Mouse (Mus musculus) subcutaneous adipose tissue, adult 2 months (tissue): ENCODE data around the gene Syt3. TPM values are rescaled to one million over a fixed set of nuclear protein-coding genes. Genes with fewer than 3 reads are reported as not detected.

Experiments
- polyA plus RNA-seq: library from polyadenylated mRNA; depleted of rRNA; stranded (reverse); fragments of >200 nt; gene quantifications from 2 replicates; pipeline ENCODE4 v1.2.3, GENCODE M21; 2012; ENCODE audit warnings: low replicate concordance; rRNA removed

The Syt3 gene
- 4.7 and 5.8 TPM in 2 replicates for polyA plus RNA-seq

GRCm38 (mm10) chr7:44383980-44384715 is at the start of gene Syt3:
Syt3 (plus strand) TSS chr7:44384102.

GRCm38 (mm10) chr7:44385720-44386119 is 1.8 kb downstream of the Syt3 start, which contains the start of gene 1700008O03Rik:
1700008O03Rik (minus strand) TSS chr7:44385820.

GRCm38 (mm10) chr7:44428968-44429521 is 45.1 kb downstream of the Syt3 start, which contains the start of gene Lrrc4b:
Lrrc4b (plus strand) TSS chr7:44429018.

Other genes with a start within 250 kb of the Syt3 start
- not detected in 2 replicates for gene Klk1b16, start 247.3 kb upstream of the Syt3 start, polyA plus RNA-seq
- not detected in 2 replicates for gene Klk1b24, start 195.9 kb upstream of the Syt3 start, polyA plus RNA-seq
- gene Klk1b3, start 185.9 kb upstream of the Syt3 start, polyA plus RNA-seq = not detected in 2 replicates
- not detected in 2 replicates for gene Klk1b4, start 176.7 kb upstream of the Syt3 start, polyA plus RNA-seq
- gene Klk1b5, start 168.2 kb upstream of the Syt3 start, polyA plus RNA-seq = not detected in 2 replicates
- gene Klk1, start 158.7 kb upstream of the Syt3 start, polyA plus RNA-seq = 0.50 and 2.1 TPM in 2 replicates
- gene Gm36864, start 147.9 kb upstream of the Syt3 start, polyA plus RNA-seq = not detected in 2 replicates
- 1.2 and 1.4 TPM in 2 replicates for gene 1700028J19Rik, start 137.4 kb upstream of the Syt3 start, polyA plus RNA-seq
- gene 2410002F23Rik, start 137.4 kb upstream of the Syt3 start, polyA plus RNA-seq = 57.6 and 167 TPM in 2 replicates
- gene Acp4, start 126.7 kb upstream of the Syt3 start, polyA plus RNA-seq = not detected in 2 replicates
- 1.4 TPM in 1 of 2 replicates, not detected in the other for gene Gm15517, start 122.7 kb upstream of the Syt3 start, polyA plus RNA-seq
- 5.1 and 8.4 TPM in 2 replicates for gene Clec11a, start 77.2 kb upstream of the Syt3 start, polyA plus RNA-seq
- 0.39 and 2.3 TPM in 2 replicates for gene Shank1, start 73.8 kb upstream of the Syt3 start, polyA plus RNA-seq
- gene 1700008O03Rik, start 1.7 kb downstream of the Syt3 start, polyA plus RNA-seq = 0.24 and 1.2 TPM in 2 replicates
- 0.97 and 19.6 TPM in 2 replicates for gene Lrrc4b, start 44.9 kb downstream of the Syt3 start, polyA plus RNA-seq
- gene Aspdh, start 81.3 kb downstream of the Syt3 start, polyA plus RNA-seq = 1.6 TPM in 1 of 2 replicates, not detected in the other
- gene Josd2, start 83.9 kb downstream of the Syt3 start, polyA plus RNA-seq = 94.8 and 172 TPM in 2 replicates
- 210 and 331 TPM in 2 replicates for gene Emc10, start 112.4 kb downstream of the Syt3 start, polyA plus RNA-seq
- gene Fam71e1, start 112.5 kb downstream of the Syt3 start, polyA plus RNA-seq = 7.0 and 10.5 TPM in 2 replicates
- 0.11 and 0.89 TPM in 2 replicates for gene Mybpc2, start 140.6 kb downstream of the Syt3 start, polyA plus RNA-seq
- 1.2 and 1.3 TPM in 2 replicates for gene Spib, start 148.0 kb downstream of the Syt3 start, polyA plus RNA-seq
- gene Pold1, start 164.7 kb downstream of the Syt3 start, polyA plus RNA-seq = 17.5 and 44.4 TPM in 2 replicates
- gene Nr1h2, start 169.8 kb downstream of the Syt3 start, polyA plus RNA-seq = 133 and 181 TPM in 2 replicates
- 6.0 and 16.0 TPM in 2 replicates for gene Napsa, start 188.3 kb downstream of the Syt3 start, polyA plus RNA-seq
- gene Kcnc3, start 206.6 kb downstream of the Syt3 start, polyA plus RNA-seq = 2.6 and 7.7 TPM in 2 replicates